Mouse (Mus musculus) heart, embryonic 10.5 days (tissue): ENCODE measurements around the gene Ipo5. TPM values are rescaled to one million over a fixed set of nuclear protein-coding genes. Genes with fewer than 3 reads are reported as not detected.

Experiments
- DNase-seq: peaks from one replicate; pipeline ENCODE4 v3.0.0-alpha.2; 2017; ENCODE audit warnings: low spot score
- H3K27ac ChIP-seq: fragments of 300-500 bp; sonication (generic); 2 replicates; pipeline ENCODE4 v1.5.1; 2016; ENCODE audit warnings: mild to moderate bottlenecking
- H3K27me3 ChIP-seq: fragments of 300-500 bp; sonication (generic); 2 replicates; pipeline ENCODE4 v1.6.1; 2016; ENCODE audit warnings: mild to moderate bottlenecking; ENCODE audit not compliant: poor library complexity, insufficient read depth, severe bottlenecking
- H3K36me3 ChIP-seq: fragments of 300-500 bp; sonication (generic); 2 replicates; pipeline ENCODE4 v1.6.1; 2016; ENCODE audit warnings: mild to moderate bottlenecking, moderate library complexity
- H3K4me1 ChIP-seq: fragments of 300-500 bp; sonication (generic); 2 replicates; pipeline ENCODE4 v1.6.1; 2016; ENCODE audit warnings: mild to moderate bottlenecking
- H3K4me3 ChIP-seq: fragments of 300-500 bp; sonication (generic); 2 replicates; pipeline ENCODE4 v1.5.1; 2016; ENCODE audit warnings: mild to moderate bottlenecking, moderate library complexity
- H3K9me3 ChIP-seq: fragments of 300-500 bp; sonication (generic); 2 replicates; pipeline ENCODE4 v1.6.1; 2016; ENCODE audit warnings: mild to moderate bottlenecking, moderate library complexity
- WGBS: fragments of 180-500 bp; shearing (Covaris S2); methylation state at CpG from one replicate; pipeline ENCODE4 v1.1.7; 2016; 5-methylcytosine and 5-hydroxymethylcytosine counted together
- polyA plus RNA-seq: library from polyadenylated mRNA; unstranded; fragments of >200 nt; fragmentation: Nextera tagmentation; extraction: Ambion mirVana; gene quantifications from 2 replicates; pipeline ENCODE4 v1.2.1, GENCODE M21; 2016

The Ipo5 gene
- polyA plus RNA-seq, 1 experiment from 2014 or later = 104 TPM

DNA sequence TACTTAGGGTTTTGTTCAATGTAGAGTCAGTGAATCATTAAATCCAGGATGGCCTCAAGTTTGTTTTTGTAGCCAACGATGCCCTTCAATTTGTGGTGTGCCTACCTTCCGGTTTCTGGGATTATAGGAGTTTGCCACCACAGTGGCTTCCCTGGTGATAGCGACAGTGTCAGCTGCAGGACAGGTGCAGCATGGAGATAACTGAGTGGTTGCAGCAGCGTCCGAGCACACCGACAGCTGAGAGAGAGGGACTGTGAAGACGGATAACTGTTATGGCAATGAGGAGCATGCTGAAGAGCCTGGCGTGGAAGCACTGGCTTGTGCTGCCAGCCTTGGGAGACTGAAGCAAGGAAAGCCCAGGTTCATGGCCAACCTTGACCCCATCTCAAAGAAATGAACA, 22.6 kb downstream of the Ipo5 start:
- WGBS = 78% methylated on average over 8 of the region's 8 CpGs
- H3K4me3 ChIP-seq = no peak overlapping the region

DNA sequence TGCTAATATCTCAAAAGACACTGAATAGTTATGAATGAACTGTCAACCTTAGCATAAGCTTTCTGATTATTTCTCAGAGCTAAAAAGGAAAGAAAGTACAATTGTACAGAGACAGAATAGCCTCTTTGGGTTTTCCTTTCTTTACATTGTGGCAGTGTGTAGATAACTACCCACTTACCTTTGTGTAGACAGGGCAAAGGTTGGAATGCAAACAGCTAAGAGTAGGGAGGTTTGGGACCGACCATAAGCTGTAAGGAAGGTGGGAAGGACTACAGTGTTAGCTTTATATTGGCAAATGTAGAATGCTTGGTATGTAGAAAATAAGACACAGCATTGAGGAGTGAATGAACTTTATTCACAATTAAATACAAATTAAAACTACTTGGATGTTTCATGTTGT, 26.1 kb downstream of the Ipo5 start:
- DNase-seq = no peak
- Histone ChIP-seq H3K4me1 (no peaks in the 10 kb centered on the region), H3K36me3 (peaks cover 98% of the 10 kb centered on the region), H3K9me3 (no peaks in the 10 kb centered on the region), H3K27me3 (no peaks in the 10 kb centered on the region), H3K27ac (no peak overlapping the region), H3K4me3 (no peak overlapping the region)
- 71% methylated on average over 1 of the region's 1 CpGs for WGBS

More for the DNA sequence above, 22.6 kb downstream of the Ipo5 start:
- Histone ChIP-seq H3K27me3 (no peaks in the 10 kb centered on the region), H3K4me1 (no peaks in the 10 kb centered on the region), H3K27ac (no peak overlapping the region), H3K9me3 (no peaks in the 10 kb centered on the region), H3K36me3 (peaks cover 98% of the 10 kb centered on the region)
- no peak for DNase-seq

DNA sequence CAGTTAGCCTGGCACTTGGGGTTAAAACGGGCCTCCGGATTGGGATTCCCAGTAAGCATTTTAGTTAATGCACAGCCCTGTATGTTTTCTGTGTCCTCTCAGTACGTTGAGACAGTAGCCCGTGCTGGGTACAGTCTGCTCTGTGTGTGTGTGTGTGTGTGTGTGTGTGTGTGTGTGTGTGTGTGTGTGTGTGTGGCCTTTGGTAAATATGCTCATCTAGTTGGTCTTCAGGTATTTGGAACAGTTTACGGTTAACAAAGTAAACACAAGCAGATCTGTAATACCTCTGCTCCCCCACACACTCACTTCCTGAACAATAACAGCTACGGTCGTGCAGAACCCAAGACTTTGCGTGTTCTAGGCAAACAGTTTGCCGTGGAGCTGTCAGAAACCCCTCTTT, 31.8 kb downstream of the Ipo5 start:
- Histone ChIP-seq H3K4me1 (no peaks in the 10 kb centered on the region), H3K36me3 (peaks cover 97% of the 10 kb centered on the region)
- WGBS = 91% methylated on average over 9 of the region's 9 CpGs

DNA sequence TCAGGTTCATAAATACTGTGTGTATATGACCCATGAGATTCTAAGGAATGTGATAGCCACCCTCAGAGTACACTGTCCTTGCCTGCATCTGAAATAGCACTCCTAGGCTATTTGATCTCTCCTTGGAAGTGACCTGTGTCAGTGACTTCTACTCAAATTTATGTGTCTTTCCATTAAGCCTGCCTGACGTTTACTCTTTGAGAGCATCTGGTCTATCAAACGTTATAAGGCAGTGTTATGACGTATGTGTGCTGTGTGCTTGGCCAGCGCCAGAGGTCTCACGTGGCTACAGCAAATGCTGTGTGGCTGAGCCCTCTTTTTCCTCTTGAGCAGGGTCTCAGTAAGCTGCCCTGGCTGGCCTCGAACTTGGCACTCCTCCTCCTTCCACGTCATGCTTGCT, 34.1 kb downstream of the Ipo5 start:
- Histone ChIP-seq H3K27me3 (no peaks in the 10 kb centered on the region), H3K27ac (no peak overlapping the region), H3K9me3 (no peaks in the 10 kb centered on the region), H3K36me3 (peaks cover 97% of the 10 kb centered on the region), H3K4me3 (no peak overlapping the region), H3K4me1 (no peaks in the 10 kb centered on the region)
- 90% methylated on average over 7 of the region's 7 CpGs for WGBS
- no peak for DNase-seq

More for the DNA sequence above, 31.8 kb downstream of the Ipo5 start:
- Histone ChIP-seq H3K27me3 (no peaks in the 10 kb centered on the region), H3K9me3 (no peaks in the 10 kb centered on the region), H3K4me3 (no peak overlapping the region), H3K27ac (no peak overlapping the region)
- DNase-seq = no peak

DNA sequence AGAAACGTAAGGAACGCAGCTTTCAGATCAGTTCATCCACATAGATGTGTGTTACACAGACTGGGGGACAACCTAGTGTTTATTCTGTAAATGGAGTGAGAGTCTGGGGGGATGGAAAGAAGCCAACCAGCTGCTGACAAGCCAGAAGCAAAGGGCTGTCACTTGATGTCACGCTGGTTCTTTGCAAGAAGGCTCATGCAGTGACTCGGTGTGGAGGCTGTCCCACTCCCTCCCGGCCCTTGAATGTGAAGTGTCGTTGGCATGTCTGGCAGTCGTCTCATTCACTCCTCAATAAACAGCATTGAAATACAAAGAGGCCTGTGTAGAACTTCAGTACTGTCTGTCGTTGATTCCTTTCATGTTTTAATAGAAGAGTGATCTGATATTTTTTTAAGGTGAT, 36.1 kb downstream of the Ipo5 start:
- Histone ChIP-seq H3K4me3 (no peak overlapping the region), H3K36me3 (peaks cover 77% of the 10 kb centered on the region), H3K27ac (no peak overlapping the region), H3K27me3 (no peaks in the 10 kb centered on the region), H3K4me1 (no peaks in the 10 kb centered on the region), H3K9me3 (no peaks in the 10 kb centered on the region)
- peak; percentile 85 for DNase-seq
- 45% methylated on average over 8 of the region's 8 CpGs for WGBS

DNA sequence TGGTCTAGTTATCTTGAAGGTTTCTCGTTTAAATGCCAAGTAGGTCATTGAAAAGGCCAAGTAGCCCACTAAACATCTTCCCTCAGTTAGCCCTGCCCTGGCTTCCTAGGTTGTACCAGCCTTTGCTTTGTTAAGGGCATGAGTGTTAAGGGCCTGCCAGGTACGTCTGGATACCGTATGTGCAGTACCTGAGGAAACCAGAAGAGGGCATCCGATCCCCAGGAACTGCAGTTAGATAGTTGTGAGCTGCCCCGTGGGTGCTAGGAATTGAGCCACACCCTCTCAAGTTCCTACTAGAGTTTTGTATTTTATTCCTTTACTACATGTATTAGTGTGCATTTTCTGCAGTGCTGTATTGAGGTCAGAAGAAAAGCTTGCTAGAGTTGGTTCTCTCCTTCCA, 38.0 kb downstream of the Ipo5 start:
- Histone ChIP-seq H3K27ac (no peak overlapping the region), H3K4me1 (no peaks in the 10 kb centered on the region), H3K4me3 (no peak overlapping the region), H3K9me3 (no peaks in the 10 kb centered on the region), H3K36me3 (peaks cover 58% of the 10 kb centered on the region), H3K27me3 (no peaks in the 10 kb centered on the region)
- DNase-seq = no peak
- 91% methylated on average over 5 of the region's 5 CpGs for WGBS

DNA sequence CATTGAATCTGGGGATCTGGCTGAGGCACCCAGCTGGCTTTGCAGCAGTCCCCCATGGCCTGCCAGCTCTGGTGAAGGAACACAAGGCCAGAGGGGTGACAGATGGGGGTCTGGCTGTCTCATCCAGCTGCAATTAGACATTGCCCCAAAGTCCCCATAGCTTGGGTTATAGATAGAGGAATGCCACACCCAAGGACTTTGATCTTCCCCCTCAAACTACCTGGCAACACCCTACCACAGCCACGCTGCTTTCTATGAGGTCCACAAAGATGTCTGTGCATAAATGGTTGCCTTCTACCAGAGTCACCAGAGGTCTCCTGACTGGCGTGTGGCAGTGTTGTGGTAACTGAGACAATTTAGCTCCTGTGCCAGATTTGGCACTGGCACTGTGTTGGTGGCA, 39.0 kb downstream of the Ipo5 start:
- WGBS = 97% methylated on average over 2 of the region's 2 CpGs

DNA sequence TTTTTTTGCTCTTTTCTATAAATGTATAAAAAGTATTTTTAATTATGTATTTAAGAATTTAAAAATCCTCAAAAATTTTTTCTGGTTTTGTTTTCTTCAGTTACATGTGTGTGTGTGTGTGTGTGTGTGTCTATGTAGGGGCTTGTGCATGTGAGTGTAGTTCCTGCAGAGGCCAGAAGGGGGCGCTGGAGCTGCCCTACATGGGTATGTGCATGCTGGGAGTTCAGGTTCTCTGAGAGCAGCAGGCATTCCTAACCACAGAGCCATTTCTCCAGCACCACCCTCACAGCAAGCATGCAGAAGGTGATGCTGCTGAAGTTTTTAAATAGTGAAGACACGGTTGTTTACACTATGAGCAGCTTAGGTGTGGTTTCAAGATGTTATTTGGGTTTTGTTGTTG, 41.4 kb downstream of the Ipo5 start:
- H3K36me3 ChIP-seq = peaks cover 24% of the 10 kb centered on the region

More for the DNA sequence above, 39.0 kb downstream of the Ipo5 start:
- Histone ChIP-seq H3K4me3 (no peak overlapping the region), H3K27ac (no peak overlapping the region), H3K27me3 (no peaks in the 10 kb centered on the region), H3K4me1 (no peaks in the 10 kb centered on the region), H3K9me3 (no peaks in the 10 kb centered on the region), H3K36me3 (peaks cover 47% of the 10 kb centered on the region)
- no peak for DNase-seq

DNA sequence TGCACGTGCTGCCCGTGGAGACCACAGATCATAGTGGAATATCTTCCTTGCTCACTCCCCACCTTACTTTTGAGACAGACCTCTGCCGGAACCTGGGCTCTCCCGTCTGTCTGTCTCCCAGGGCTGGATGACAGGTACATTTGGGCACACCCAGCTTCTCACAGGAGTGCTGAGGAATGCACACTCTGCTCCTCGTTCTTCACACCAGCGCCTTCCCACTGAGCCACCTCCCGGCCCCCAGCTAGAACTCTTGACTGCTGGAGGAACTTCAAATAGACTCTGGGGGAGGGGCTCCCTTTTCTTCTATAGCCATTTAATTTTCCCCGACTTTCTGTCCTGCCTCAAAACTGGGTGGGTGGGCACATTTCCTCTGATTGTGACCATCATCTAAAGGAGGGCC, 49.5 kb downstream of the Ipo5 start:
- no peaks in the 10 kb centered on the region for H3K4me1 ChIP-seq
- no peaks in the 10 kb centered on the region for H3K36me3 ChIP-seq
- DNase-seq = no peak
- H3K27ac ChIP-seq = no peak overlapping the region
- no peaks in the 10 kb centered on the region for H3K9me3 ChIP-seq
- H3K4me3 ChIP-seq = no peak overlapping the region
- WGBS = 45% methylated on average over 8 of the region's 8 CpGs
- H3K27me3 ChIP-seq = no peaks in the 10 kb centered on the region

More for the DNA sequence above, 41.4 kb downstream of the Ipo5 start:
- no peak for DNase-seq
- H3K4me1 ChIP-seq = no peaks in the 10 kb centered on the region
- H3K9me3 ChIP-seq = no peaks in the 10 kb centered on the region
- H3K4me3 ChIP-seq = no peak overlapping the region
- H3K27ac ChIP-seq = no peak overlapping the region
- H3K27me3 ChIP-seq = no peaks in the 10 kb centered on the region
- WGBS = 44% methylated on average over 2 of the region's 2 CpGs

DNA sequence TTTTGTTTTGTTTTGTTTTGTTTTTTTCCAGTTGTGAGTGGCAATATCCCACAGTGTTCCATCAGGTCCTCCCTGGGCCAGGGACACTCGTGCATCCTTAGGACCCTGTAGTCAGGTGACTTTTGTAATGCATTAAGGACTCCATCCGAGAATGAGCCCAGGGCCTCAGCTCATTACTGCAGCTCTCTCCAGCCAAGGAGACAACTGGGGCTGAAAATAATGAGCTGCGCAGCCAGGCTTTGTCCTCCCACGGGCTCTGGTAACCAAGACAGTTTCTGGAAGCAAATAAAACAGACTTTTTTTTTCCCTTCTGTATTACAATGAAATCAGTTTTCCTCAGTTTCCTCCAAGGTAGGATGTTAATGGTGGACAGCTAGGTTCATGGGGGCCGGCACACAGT, 50.0 kb downstream of the Ipo5 start:
- Histone ChIP-seq H3K9me3 (no peaks in the 10 kb centered on the region), H3K27ac (no peak overlapping the region), H3K4me3 (no peak overlapping the region), H3K27me3 (no peaks in the 10 kb centered on the region), H3K36me3 (no peaks in the 10 kb centered on the region), H3K4me1 (no peaks in the 10 kb centered on the region)
- WGBS = 59% methylated on average over 5 of the region's 5 CpGs
- DNase-seq = no peak

DNA sequence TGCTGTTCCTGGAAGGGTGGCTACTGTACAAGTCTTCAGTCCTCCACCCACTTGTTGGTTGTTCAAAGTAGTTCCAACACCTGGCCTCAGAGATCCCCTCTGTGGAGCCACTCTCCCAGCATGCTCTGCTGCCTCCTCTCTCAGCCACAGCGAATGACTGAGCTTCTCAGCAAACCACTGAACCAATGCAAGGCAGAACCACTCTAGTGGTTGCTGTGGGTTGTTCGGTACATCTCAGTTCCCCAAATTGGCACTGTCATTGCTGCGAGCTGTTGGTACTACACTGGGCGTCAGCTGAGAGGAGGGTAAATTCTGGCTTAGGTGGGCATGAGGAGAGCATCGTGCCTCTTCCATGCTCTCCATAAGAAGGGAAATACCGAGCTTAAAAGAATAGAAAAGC, 56.0 kb downstream of the Ipo5 start:
- Histone ChIP-seq H3K4me3 (no peak overlapping the region), H3K9me3 (no peaks in the 10 kb centered on the region), H3K4me1 (no peaks in the 10 kb centered on the region), H3K36me3 (no peaks in the 10 kb centered on the region), H3K27me3 (no peaks in the 10 kb centered on the region), H3K27ac (no peak overlapping the region)
- DNase-seq = no peak
- 81% methylated on average over 6 of the region's 6 CpGs for WGBS

DNA sequence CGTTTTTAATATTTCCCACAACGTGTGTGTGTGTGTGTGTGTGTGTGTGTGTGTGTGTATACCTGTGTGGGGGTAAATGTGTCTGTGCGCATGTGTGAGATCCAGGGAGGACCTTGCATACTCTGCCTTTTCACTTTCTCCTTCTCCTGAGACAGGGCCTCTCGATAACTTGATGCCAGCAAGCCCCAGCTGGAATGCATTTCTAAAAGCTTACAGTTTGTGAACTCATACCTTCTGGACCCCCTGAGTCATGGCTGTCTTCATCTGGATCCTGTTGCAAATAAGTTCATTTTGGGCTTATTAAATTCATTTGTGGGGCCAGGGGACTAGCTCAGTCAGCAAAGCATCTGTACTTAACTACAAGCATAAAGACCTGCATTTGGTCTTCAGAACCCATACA, 57.7 kb downstream of the Ipo5 start:
- Histone ChIP-seq H3K4me3 (no peak overlapping the region), H3K9me3 (no peaks in the 10 kb centered on the region), H3K27ac (no peak overlapping the region), H3K4me1 (no peaks in the 10 kb centered on the region), H3K36me3 (no peaks in the 10 kb centered on the region), H3K27me3 (no peaks in the 10 kb centered on the region)
- DNase-seq = no peak
- WGBS = 97% methylated on average over 4 of the region's 4 CpGs

DNA sequence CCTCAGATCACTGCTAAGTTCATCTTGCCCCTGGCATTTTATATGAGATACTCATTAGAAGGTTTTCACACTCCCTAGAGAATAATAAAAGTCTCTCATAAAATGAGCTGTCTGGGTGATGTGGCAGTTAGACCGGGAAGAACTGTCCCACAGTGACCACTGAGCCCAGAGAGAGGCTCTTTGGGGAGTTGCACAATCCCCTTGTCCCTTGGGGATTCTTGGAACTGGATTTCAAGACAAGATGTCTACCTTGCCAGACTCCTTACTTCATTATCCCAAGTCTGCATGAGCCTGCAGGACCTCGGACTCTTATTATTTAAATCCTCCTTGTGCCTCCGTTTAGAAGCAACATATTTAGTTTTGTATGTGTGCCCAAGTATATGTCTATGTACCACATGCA, 58.6 kb downstream of the Ipo5 start:
- no peak overlapping the region for H3K4me3 ChIP-seq
- H3K36me3 ChIP-seq = no peaks in the 10 kb centered on the region
- H3K9me3 ChIP-seq = no peaks in the 10 kb centered on the region
- no peak for DNase-seq
- no peak overlapping the region for H3K27ac ChIP-seq
- H3K4me1 ChIP-seq = no peaks in the 10 kb centered on the region
- 74% methylated on average over 3 of the region's 3 CpGs for WGBS
- no peaks in the 10 kb centered on the region for H3K27me3 ChIP-seq

DNA sequence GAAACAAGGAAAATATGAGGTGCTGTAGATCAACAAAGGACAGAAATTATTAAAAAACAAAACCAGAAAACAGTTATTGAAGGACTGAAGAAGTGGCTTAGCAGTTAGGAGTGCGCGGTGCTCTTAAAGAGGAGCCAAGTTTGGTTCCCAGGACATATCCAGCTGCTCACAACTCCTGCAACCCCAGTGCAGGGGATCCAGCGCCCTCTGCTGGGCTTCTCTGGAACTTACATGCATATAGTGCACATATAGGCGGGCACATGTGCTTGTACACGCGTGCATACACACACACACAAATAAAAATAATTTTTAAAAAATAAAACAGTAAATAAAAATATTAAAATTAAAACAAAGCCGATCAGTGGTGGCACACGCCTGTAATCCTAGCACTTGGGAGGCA, 59.6 kb downstream of the Ipo5 start:
- Histone ChIP-seq H3K27me3 (no peaks in the 10 kb centered on the region), H3K27ac (no peak overlapping the region), H3K9me3 (no peaks in the 10 kb centered on the region), H3K36me3 (no peaks in the 10 kb centered on the region), H3K4me1 (no peaks in the 10 kb centered on the region), H3K4me3 (no peak overlapping the region)
- DNase-seq = no peak
- 75% methylated on average over 8 of the region's 8 CpGs for WGBS
